Mouse (Mus musculus) spleen, adult 10 weeks (tissue): Measurements from ENCODE around the gene Frmpd1. TPM values are rescaled to one million over a fixed set of nuclear protein-coding genes. Genes with fewer than 3 reads are reported as not detected.

ENCODE experiments used
- polyA plus RNA-seq: library from polyadenylated mRNA; stranded (reverse); fragments of 350-450 nt; fragmentation: Illumina TruSeq; extraction: RNeasy Lipid Tissue Mini Kit (QIAGEN cat#74804); gene quantifications from one replicate; pipeline ENCODE4 v1.2.3, GENCODE M21; 2015; ENCODE audit warnings: low replicate concordance; ENCODE audit not compliant: insufficient read depth

Frmpd1 gene
- 0.14 TPM for polyA plus RNA-seq

GRCm38 (mm10) chr4:45184521-45185330, at the start of gene Frmpd1:
TSS of gene Frmpd1 (plus strand) at chr4:45184875.

GRCm38 (mm10) chr4:45296662-45297564, 112.2 kb downstream of the Frmpd1 start, which contains the start of gene Trmt10b:
TSS of gene Trmt10b (plus strand) at chr4:45297127.

Other genes starting within 250 kb of the Frmpd1 start
- gene Grhpr, start 203.5 kb upstream of the Frmpd1 start, polyA plus RNA-seq, result 5.3 TPM
- 11.5 TPM for gene Zbtb5, start 172.5 kb upstream of the Frmpd1 start, polyA plus RNA-seq
- gene Polr1e, start 166.3 kb upstream of the Frmpd1 start, polyA plus RNA-seq, result 47.4 TPM
- 1.6 TPM for gene Fbxo10, start 100.3 kb upstream of the Frmpd1 start, polyA plus RNA-seq
- 87.5 TPM for gene Tomm5, start 76.8 kb upstream of the Frmpd1 start, polyA plus RNA-seq
- 18.5 TPM for gene Trmt10b, start 112.3 kb downstream of the Frmpd1 start, polyA plus RNA-seq
- gene Dcaf10, start 157.2 kb downstream of the Frmpd1 start, polyA plus RNA-seq, result 16.5 TPM
- gene Exosc3, start 157.9 kb downstream of the Frmpd1 start, polyA plus RNA-seq, result 63.5 TPM
- 79.4 TPM for gene Slc25a51, start 223.9 kb downstream of the Frmpd1 start, polyA plus RNA-seq